Mouse (Mus musculus): ENCODE measurements around the gene Slc7a10. TPM values are rescaled to one million over a fixed set of nuclear protein-coding genes. Genes with fewer than 3 reads are reported as not detected.

Slc7a10 gene
- polyA plus RNA-seq, 1 experiment from 2014 or later: 0.16 TPM

- peak; percentile 62 for DNase-seq (ENCODE audit: low spot score)
- WGBS: 2% methylated on average over 51 of the region's 54 CpGs
- H3K4me2 ChIP-seq (ENCODE audit: low read depth, severe bottlenecking): peak overlapping the region; percentile 59
- H3K36me3 ChIP-seq (ENCODE audit: control insufficient read depth, insufficient read depth, low read length): no peaks in the 10 kb centered on the region
- peak overlapping the region; percentile 28 for H3K4me3 ChIP-seq (ENCODE audit: low read depth, low read length)
- H3K9ac ChIP-seq (ENCODE audit: low read length): peak overlapping the region; percentile 30; the same call in 1 of the 2 replicates
- ATAC-seq (ENCODE audit: insufficient number of reproducible peaks, low FRiP score, low TSS enrichment, low read depth): 0 out of 2 replicates have a peak, but pooled peaks have one; percentile 45
- no peak overlapping the region for H3K27ac ChIP-seq (replicated peaks; ENCODE audit: low read depth, low read length)
- H3K27me3 ChIP-seq (ENCODE audit: control insufficient read depth, insufficient read depth, low read length): peaks cover 40% of the 10 kb centered on the region
- peaks cover 2% of the 10 kb centered on the region; the same call in 1 of the 2 replicates for H3K9me3 ChIP-seq (ENCODE audit: control insufficient read depth, low read length)
- peaks cover 3% of the 10 kb centered on the region; the same call in 1 of the 2 replicates for H3K4me1 ChIP-seq (ENCODE audit: control insufficient read depth, insufficient read depth, low read length)
These were observed 1.1 kb upstream of the Slc7a10 start for GRCm38 (mm10) chr7:35184833-35185724.

DNA sequence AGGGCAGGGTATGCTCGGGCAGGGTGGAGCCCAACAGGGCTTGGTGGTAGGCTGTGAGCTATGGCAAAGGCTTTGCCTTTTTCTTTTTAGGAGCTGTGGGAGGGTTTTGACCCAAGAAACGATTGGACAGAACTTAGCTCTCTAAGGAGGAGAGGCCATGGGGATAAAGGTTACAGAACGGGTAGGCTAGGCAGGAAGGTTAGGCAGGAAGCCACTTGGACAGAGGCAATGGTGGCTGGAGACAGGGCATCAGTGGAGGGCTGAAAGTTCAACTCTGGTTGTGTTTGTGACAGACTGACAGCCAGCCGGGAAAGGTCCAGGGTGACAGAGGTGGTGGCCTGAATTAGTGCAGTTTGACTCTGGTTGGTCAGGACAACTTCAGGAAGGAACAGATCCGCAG is 3.5 kb downstream of the Slc7a10 start:
- Histone ChIP-seq H3K36me3 (ENCODE audit: control insufficient read depth, insufficient read depth, low read length) (no peaks in the 10 kb centered on the region), H3K4me2 (ENCODE audit: low read depth, severe bottlenecking) (no peak overlapping the region), H3K4me1 (ENCODE audit: control insufficient read depth, insufficient read depth, low read length) (peaks cover 5% of the 10 kb centered on the region), H3K27me3 (ENCODE audit: control insufficient read depth, insufficient read depth, low read length) (peaks cover 37% of the 10 kb centered on the region), H3K27ac (replicated peaks; ENCODE audit: low read depth, low read length) (no peak overlapping the region), H3K9me3 (ENCODE audit: control insufficient read depth, low read length) (no peaks in the 10 kb centered on the region), H3K9ac (ENCODE audit: low read length) (no peak overlapping the region), H3K4me3 (ENCODE audit: low read depth, low read length) (no peak overlapping the region)
- DNase-seq (ENCODE audit: low spot score) (no peak), ATAC-seq (ENCODE audit: insufficient number of reproducible peaks, low FRiP score, low TSS enrichment, low read depth) (no peak)
- 75% methylated on average over 5 of the region's 5 CpGs for WGBS

DNA sequence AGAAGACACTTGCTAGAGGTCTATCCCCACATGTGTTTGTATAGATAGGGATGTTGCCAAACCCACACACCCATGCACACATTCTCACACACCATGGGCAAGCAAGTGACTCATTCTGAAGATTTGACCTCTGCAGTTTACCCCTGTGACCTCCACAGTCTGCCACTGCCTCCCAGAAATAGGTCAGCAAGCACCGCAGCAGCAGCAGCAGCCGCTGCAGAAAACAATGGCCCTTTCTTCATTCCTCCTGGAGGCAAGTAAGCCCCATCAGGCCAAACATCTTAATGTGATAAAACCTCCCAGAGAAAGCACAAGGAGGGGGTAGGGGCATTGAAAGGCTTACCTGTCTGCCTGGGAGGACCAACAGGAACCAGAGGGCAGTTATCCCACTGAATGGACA is 5.1 kb downstream of the Slc7a10 start:
- Histone ChIP-seq H3K9me3 (ENCODE audit: control insufficient read depth, low read length) (no peaks in the 10 kb centered on the region), H3K4me1 (ENCODE audit: control insufficient read depth, insufficient read depth, low read length) (peaks cover 3% of the 10 kb centered on the region), H3K27me3 (ENCODE audit: control insufficient read depth, insufficient read depth, low read length) (peaks cover 21% of the 10 kb centered on the region), H3K9ac (ENCODE audit: low read length) (no peak overlapping the region), H3K27ac (replicated peaks; ENCODE audit: low read depth, low read length) (no peak overlapping the region), H3K4me3 (ENCODE audit: low read depth, low read length) (no peak overlapping the region), H3K4me2 (ENCODE audit: low read depth, severe bottlenecking) (no peak overlapping the region), H3K36me3 (ENCODE audit: control insufficient read depth, insufficient read depth, low read length) (no peaks in the 10 kb centered on the region)
- WGBS: 28% methylated on average over 2 of the region's 2 CpGs
- DNase-seq (ENCODE audit: low spot score) (no peak), ATAC-seq (ENCODE audit: insufficient number of reproducible peaks, low FRiP score, low TSS enrichment, low read depth) (no peak)

DNA sequence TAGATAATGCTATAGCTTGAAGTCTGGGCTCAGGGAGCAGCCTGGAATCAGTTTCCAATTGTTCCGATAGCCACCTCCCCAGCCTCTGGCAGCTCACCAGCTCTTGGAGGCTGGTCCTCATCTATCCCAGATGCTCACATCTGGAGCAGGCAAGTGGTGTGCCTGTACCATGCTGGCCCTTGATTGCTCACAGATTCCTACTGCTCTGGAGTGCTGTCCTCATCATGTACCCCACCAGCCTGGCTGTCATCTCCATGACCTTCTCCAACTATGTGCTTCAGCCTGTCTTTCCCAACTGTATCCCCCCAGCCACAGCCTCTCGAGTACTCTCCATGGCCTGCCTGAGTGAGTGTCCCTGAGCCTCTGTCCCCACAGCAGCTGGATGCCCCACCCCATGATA is 10.8 kb downstream of the Slc7a10 start:
- DNase-seq (ENCODE audit: low spot score) (no peak), ATAC-seq (ENCODE audit: insufficient number of reproducible peaks, low FRiP score, low TSS enrichment, low read depth) (no peak)
- H3K36me3 ChIP-seq (ENCODE audit: control insufficient read depth, insufficient read depth, low read length): peaks cover 2% of the 10 kb centered on the region; the same call in 1 of the 2 replicates
- 66% methylated on average over 2 of the region's 2 CpGs for WGBS
- no peak overlapping the region for H3K27ac ChIP-seq (replicated peaks; ENCODE audit: low read depth, low read length)
- no peaks in the 10 kb centered on the region for H3K4me1 ChIP-seq (ENCODE audit: control insufficient read depth, insufficient read depth, low read length)
- no peaks in the 10 kb centered on the region for H3K27me3 ChIP-seq (ENCODE audit: control insufficient read depth, insufficient read depth, low read length)
- no peak overlapping the region for H3K9ac ChIP-seq (ENCODE audit: low read length)
- H3K4me3 ChIP-seq (ENCODE audit: low read depth, low read length): no peak overlapping the region
- H3K4me2 ChIP-seq (ENCODE audit: low read depth, severe bottlenecking): no peak overlapping the region
- no peaks in the 10 kb centered on the region for H3K9me3 ChIP-seq (ENCODE audit: control insufficient read depth, low read length)

DNA sequence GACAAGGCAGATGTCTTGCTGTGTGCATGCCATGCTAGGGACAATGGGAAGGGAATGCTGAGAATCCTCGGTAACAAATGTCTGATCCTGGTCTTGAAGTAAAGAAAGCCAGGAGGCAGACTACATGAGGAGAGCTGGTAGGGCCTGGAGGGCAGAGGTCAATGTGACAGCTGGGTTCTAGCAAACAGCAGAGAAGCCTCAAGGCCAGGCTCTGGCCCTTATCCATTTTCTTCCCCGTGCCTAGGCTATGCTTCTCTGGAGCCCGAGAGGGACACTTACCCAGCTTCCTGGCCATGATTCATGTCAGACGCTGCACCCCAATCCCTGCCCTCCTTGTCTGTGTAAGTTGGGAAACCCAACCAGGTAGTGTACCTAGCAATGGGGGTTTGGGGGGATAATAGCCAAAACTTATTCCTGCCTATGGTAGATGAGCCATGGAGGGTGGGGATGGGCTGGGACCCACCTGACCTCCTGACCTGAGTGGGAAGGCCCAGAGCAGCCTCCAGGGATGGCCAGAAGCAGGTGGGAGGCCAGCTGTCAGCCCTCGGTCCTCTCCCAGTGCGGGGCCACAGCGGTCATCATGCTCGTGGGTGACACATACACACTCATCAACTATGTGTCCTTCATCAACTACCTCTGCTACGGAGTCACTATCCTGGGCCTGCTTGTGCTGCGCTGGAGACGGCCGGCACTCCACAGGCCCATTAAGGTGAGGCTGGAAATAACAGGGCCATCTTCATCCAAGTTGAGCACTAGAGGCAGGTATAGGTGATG is 13.0 kb downstream of the Slc7a10 start:
- H3K27me3 ChIP-seq (ENCODE audit: control insufficient read depth, insufficient read depth, low read length): no peaks in the 10 kb centered on the region
- no peak for ATAC-seq (ENCODE audit: insufficient number of reproducible peaks, low FRiP score, low TSS enrichment, low read depth)
- H3K27ac ChIP-seq (replicated peaks; ENCODE audit: low read depth, low read length): no peak overlapping the region
- no peak overlapping the region for H3K9ac ChIP-seq (ENCODE audit: low read length)
- H3K4me1 ChIP-seq (ENCODE audit: control insufficient read depth, insufficient read depth, low read length): no peaks in the 10 kb centered on the region
- H3K36me3 ChIP-seq (ENCODE audit: control insufficient read depth, insufficient read depth, low read length): peaks cover 14% of the 10 kb centered on the region
- 91% methylated on average over 12 of the region's 12 CpGs for WGBS
- no peak for DNase-seq (ENCODE audit: low spot score)
- H3K9me3 ChIP-seq (ENCODE audit: control insufficient read depth, low read length): no peaks in the 10 kb centered on the region
- H3K4me2 ChIP-seq (ENCODE audit: low read depth, severe bottlenecking): no peak overlapping the region
- H3K4me3 ChIP-seq (ENCODE audit: low read depth, low read length): no peak overlapping the region

- Histone ChIP-seq H3K4me1 (ENCODE audit: control insufficient read depth, insufficient read depth, low read length) (no peaks in the 10 kb centered on the region), H3K27ac (replicated peaks; ENCODE audit: low read depth, low read length) (no peak overlapping the region), H3K9me3 (ENCODE audit: control insufficient read depth, low read length) (no peaks in the 10 kb centered on the region), H3K36me3 (ENCODE audit: control insufficient read depth, insufficient read depth, low read length) (peaks cover 15% of the 10 kb centered on the region), H3K27me3 (ENCODE audit: control insufficient read depth, insufficient read depth, low read length) (no peaks in the 10 kb centered on the region), H3K9ac (ENCODE audit: low read length) (no peak overlapping the region), H3K4me2 (ENCODE audit: low read depth, severe bottlenecking) (no peak overlapping the region), H3K4me3 (ENCODE audit: low read depth, low read length) (no peak overlapping the region)
- no peak for DNase-seq (ENCODE audit: low spot score)
- no peak for ATAC-seq (ENCODE audit: insufficient number of reproducible peaks, low FRiP score, low TSS enrichment, low read depth)
These were observed 13.6 kb downstream of the Slc7a10 start for GRCm38 (mm10) chr7:35199755-35200154.

GRCm38 (mm10) chr7:35211791-35212190 is 25.6 kb downstream of the Slc7a10 start:
- peaks cover 6% of the 10 kb centered on the region; the same call in 1 of the 2 replicates for H3K4me1 ChIP-seq (ENCODE audit: control insufficient read depth, insufficient read depth, low read length)
- H3K4me3 ChIP-seq (ENCODE audit: low read depth, low read length): no peak overlapping the region
- ATAC-seq (ENCODE audit: insufficient number of reproducible peaks, low FRiP score, low TSS enrichment, low read depth): no peak
- no peak overlapping the region for H3K9ac ChIP-seq (ENCODE audit: low read length)
- no peak for DNase-seq (ENCODE audit: low spot score)
- H3K27me3 ChIP-seq (ENCODE audit: control insufficient read depth, insufficient read depth, low read length): no peaks in the 10 kb centered on the region
- 92% methylated on average over 4 of the region's 4 CpGs for WGBS
- H3K9me3 ChIP-seq (ENCODE audit: control insufficient read depth, low read length): no peaks in the 10 kb centered on the region
- no peak overlapping the region for H3K27ac ChIP-seq (replicated peaks; ENCODE audit: low read depth, low read length)
- peaks cover 5% of the 10 kb centered on the region; the same call in 1 of the 2 replicates for H3K36me3 ChIP-seq (ENCODE audit: control insufficient read depth, insufficient read depth, low read length)
- H3K4me2 ChIP-seq (ENCODE audit: low read depth, severe bottlenecking): no peak overlapping the region

- ATAC-seq (ENCODE audit: insufficient number of reproducible peaks, low FRiP score, low TSS enrichment, low read depth) (peak; percentile 24; the same call in 1 of the 2 replicates), DNase-seq (ENCODE audit: low spot score) (peak; percentile 59)
- Histone ChIP-seq H3K4me1 (ENCODE audit: control insufficient read depth, insufficient read depth, low read length) (peaks cover 6% of the 10 kb centered on the region; the same call in 1 of the 2 replicates), H3K27ac (replicated peaks; ENCODE audit: low read depth, low read length) (peak overlapping the region; percentile 42; the same call in 1 of the 2 replicates), H3K4me2 (ENCODE audit: low read depth, severe bottlenecking) (peak overlapping the region; percentile 83), H3K9ac (ENCODE audit: low read length) (peak overlapping the region; percentile 86), H3K4me3 (ENCODE audit: low read depth, low read length) (peak overlapping the region; percentile 64), H3K9me3 (ENCODE audit: control insufficient read depth, low read length) (no peaks in the 10 kb centered on the region), H3K27me3 (ENCODE audit: control insufficient read depth, insufficient read depth, low read length) (no peaks in the 10 kb centered on the region), H3K36me3 (ENCODE audit: control insufficient read depth, insufficient read depth, low read length) (peaks cover 5% of the 10 kb centered on the region; the same call in 1 of the 2 replicates)
- WGBS: under 1% methylated on average over 48 of the region's 79 CpGs
These were observed 28.4 kb downstream of the Slc7a10 start for GRCm38 (mm10) chr7:35214442-35215222.
